Mouse (Mus musculus): ENCODE measurements around the gene Lta.

Lta gene
- long read RNA-seq, experiment 1: 0 reads
- long read RNA-seq, experiment 2: 0 reads

DNA sequence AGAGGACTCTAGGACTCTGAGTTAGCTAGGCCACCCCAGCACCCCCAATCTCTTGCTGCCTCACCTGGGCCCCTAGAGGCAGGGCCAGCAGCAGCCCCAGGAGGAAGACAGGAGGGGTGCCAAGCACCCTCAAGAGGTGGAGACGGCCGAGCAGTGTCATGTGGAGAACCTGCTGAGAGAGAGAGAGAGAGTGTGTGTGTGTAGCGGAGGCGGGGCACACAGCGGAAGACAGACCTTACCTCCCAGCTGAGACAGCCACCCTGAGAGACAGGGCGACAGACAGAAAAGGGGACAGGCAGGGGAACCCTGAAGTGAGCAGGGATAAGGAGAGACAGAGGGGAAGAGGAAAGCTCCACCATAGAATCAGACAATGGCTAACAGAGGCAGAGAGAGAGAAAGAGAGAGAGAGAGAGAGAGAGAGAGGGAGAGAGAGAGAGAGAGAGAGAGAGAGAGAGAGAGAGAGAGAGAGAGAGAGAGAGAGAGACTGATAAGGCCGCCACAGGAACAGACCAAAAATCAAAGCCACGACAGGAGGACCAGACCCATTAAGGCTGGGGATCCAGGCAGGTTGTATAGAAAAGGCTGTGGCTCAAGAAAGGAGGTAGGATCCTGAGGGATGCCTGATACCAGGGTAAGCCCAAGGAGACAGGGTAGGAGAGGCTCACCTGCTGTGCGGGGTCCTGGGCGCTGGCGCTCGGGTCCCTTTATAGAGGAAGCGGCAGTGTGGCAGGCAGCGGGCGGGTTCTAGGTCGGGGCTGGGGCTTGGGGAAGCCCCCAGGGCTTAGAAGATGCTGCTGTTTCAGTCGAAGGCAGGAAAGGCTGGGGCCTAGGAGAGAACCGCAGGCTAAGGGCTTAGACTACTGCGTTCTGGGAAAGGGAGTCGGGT lies at the start of gene Lta:
Gene Lta, minus strand, starts transcription at position 858 of the 886 bp plus-strand sequence.
- intact Hi-C loops (cut with DNase I): no loop called here

DNA sequence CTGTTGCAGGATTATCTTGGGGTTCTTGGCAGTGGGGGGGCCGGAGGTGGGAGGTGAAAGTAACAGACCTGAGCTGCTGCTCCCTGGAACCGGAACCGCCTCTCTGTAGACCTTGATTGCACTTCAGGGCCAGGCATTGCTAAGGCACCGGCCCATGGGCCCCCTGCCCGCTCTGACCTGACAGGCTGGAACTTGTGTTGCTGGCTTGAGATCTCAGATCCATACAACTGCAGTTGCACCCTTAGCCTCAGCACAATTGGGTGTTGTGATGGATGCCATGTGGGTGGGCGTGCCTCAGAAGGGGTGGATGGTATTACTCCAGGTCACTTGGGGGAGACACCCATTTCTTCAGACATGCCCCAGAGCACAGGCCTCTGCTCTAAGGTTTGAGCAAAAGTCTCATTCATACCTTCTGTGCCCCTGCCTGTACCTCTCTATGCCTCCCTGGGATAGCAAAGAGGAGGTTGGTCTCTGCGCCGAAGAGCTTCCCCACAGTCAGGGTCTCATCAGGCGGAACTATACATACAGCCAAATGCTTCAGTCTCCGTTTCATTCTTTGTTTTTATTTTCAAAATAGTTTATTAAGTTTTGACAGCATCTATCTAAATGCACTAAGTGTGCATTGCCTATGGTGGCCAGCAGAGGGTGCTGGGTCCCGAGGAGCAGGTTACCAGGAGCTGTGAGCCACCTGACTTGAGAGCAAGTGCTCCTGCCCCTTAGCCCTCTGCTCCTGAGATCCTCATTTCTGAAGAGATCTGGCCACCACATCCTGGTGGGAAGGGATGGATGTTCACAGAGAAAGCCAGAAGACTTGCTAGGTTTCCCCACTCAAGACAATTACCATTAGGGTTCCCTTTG lies 49.3 kb upstream of the Lta start:
- intact Hi-C loops (cut with DNase I): no loop called here

DNA sequence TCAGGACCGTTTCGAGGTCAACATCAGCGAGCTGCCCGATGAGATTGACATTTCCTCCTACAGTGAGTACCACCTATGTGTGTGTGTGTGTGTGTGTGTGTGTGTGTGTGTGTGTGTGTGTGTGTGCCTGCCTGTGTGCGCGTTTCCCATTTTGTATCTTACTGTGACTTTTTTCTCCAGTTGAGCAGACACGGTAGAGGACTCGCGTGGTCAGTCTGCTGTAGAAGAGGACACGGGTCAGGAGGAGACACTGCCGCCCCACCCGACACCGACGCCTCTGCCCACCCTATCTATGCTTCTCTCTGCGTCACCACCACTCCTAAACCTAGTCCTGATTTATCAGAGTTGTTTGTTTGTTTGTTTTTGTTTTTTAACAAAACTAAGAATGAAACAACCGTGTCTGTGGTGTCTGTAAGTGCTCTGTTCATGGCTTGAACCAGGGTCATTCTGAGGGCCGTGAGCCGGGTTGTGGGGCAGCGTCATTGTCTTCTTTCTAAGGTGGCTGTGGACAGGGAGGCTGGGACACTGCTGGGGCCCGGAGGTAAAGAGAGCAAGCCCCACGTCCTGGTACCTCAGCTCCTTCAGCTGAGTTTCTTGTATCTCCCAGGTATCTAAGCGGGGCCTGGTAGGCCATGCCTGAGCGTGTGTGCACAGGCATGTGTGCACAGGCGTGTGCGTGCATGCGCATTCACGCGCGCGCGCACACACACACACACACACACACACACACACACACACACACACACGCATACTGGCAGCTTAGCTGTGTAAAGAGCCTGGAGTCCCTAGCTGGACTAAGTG lies 48.3 kb upstream of the Lta start:
- intact Hi-C loops (cut with DNase I): no loop called here

DNA sequence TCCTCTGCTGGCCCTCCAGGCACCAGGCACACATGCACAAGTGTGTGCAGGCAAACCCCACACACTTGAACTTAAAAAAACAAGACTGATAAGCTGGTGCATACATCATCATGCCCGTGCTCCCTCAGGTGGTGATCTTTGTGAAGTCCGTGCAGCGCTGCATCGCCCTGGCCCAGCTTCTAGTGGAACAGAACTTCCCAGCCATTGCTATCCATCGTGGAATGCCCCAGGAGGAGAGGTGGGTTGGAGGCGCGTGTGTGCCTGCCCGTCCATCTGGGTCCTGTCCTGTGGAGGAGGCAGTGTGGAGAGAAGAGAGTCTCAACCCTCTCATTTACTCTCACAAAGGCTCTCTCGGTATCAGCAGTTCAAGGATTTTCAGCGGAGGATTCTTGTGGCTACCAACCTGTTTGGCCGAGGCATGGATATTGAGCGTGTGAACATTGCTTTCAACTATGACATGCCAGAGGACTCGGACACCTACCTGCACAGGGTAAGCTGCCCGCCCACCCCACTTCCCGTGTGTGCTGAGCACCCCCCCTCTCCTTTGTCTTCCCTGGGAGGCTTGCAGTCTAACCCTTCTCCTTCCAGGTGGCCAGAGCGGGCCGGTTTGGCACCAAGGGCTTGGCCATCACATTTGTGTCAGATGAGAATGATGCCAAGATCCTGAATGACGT lies 47.6 kb upstream of the Lta start:
- intact Hi-C loops (cut with DNase I): no loop called here

DNA sequence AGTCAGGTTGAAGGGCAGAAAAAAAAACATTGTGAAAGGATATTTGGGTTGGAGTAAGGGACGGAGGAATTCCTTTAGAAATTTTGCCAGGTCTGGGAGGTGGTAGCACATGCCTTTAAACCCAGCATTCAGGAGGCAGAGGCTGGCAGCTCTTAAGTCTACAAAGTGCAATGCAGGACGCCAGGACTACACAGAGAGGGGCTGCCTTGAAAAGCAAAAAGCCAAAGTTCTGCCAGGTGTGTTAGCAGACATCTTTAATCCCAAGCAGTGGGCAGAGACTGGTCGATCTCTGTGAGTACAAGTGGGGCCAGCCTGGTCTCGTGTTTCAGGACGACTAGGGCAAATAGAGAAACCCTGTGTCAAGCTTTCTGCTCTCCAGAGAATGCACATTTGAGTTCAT lies 46.8 kb upstream of the Lta start:
- intact Hi-C loops (cut with DNase I): no loop called here

DNA sequence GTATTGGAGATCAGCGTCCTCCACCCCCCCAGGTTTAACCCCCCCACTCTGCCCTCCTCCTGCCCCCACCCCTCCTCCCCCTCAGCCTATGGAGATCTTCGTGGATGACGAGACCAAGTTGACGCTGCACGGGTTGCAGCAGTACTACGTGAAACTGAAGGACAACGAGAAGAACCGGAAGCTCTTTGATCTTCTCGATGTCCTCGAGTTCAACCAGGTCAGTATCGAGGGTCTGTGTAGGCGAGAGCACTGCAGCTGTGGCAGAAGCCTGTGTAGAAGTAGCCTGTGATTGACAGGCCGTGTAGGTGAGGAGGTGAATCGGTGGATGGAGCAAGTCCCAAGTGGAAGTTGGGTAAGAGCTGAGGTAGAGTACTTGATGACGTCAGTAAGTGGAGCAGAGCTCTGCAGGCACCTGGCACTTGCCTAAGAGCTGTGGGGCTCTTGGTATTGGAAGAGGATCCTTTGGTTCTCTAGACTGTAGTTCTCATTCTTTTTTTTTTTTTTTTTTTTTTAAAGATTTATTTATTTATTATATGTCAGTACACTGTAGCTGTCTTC lies 46.1 kb upstream of the Lta start:
- intact Hi-C loops (cut with DNase I): no loop called here

DNA sequence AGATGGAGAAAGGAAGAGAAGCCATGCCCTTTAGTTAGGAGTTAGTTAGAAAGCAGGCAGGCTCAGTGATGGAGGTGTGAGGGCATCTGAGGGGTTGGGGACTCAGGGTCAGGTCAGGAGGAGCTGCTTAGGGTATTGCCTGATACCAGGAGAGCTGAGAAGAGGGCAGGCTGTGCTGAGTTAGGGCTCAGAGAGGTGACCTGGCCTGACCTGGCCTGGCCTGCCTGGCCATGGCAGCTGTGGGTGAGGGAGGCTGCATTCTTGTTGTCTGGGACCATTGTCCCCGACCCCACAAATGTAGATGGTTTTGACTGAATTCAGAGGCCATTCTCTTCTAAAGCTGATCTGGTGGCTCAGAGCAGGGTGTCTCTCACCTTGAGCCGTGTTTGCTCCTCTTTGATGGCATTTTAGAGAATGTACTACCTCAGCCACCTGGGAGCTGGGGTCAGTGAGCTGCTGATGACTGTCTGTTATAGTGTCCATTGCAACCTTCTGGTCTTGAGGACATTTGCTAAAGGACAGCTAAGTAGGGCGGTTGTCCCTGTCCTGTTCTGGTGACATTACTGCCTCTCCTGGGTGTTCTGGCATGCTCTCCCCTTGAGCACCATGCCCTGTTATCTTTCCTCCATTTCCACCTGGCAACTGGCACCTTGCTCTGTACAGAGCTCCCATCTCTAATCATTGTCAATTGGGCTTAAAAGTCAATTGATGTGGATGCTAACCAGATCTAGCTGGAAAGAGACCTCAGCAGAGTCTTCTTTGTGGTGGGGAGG lies 45.4 kb upstream of the Lta start:
- intact Hi-C loops (cut with DNase I): no loop called here

DNA sequence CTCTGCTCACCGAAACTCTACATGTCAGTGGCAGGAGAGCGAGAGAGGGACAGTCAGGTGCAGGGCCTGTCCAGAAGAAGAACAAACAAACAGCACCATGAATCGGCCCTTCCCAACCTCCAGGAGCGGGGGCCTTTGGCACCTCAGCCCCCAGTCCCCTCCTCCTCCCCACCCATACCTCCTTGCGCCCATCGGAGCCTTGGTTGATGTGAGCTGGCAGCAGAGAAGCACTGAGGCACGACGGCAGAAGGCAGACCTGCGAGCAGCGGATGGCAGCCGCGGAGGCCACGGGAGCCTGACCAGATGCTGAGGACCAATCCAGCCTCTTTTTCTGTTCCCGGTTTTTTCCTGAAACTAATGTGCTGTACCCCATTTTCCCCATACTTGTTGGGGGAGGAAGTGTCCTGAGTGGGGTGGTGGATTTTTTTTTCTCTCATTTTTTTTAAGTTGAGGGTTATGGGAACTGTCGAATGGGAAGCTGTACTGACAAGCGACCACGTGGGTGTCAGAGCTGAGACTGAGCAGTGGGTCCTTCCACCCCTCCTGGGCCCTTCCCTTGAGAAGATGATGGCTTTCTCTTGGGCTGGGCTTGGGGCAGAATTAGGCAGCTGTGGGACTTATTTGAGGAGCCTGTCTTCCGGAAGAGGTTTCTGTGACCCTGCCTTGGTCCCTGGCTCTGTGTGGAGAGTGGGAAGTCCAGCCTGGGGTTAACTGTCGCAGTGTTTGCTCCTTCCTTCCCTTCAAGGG lies 44.5 kb upstream of the Lta start:
- intact Hi-C loops (cut with DNase I): loop anchor here (5.0 kb wide), 1 partner anchor 43 kb away; no protein-coding TSS in a partner anchor

DNA sequence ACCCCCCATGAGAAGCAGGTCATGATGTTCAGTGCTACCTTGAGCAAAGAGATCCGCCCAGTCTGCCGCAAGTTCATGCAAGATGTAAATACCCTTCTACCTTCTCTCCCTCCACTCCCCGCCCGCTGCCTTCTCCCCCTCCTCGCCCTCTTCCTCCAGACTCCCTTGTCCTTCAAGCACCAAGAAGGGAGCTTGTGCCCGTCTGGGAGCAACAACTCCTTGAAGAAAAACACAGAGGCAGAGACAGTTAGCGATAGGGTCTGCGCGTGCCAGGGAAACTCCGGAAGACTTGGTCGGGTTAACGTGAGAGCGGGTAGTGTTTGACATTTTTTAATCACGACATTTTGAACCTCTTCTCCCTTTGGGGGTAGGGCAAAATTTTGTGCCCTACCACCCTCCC lies 43.8 kb upstream of the Lta start:
- intact Hi-C loops (cut with DNase I): loop anchor here (5.0 kb wide), 1 partner anchor 43 kb away; no protein-coding TSS in a partner anchor

DNA sequence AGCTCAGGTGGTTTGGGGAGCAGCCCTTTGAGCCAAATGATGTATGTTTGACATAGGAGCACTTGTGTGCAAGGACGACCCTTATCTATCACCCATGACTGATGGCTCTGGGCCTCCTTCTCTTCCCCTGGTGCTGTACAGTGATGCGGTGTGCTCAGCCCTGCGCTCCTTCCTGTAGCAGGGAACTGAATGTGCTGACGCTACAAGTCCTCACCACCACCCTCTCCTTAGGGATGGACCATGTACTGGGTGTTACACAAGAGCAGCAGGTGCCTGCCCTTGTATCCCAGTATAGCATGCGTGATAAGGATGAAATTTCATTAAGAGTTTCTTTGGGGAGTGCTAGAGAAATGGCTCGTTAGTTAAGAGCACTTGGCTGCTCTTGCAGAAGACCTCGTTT lies 42.0 kb upstream of the Lta start:
- intact Hi-C loops (cut with DNase I): loop anchor here (5.0 kb wide), 1 partner anchor 45 kb away; no protein-coding TSS in a partner anchor

DNA sequence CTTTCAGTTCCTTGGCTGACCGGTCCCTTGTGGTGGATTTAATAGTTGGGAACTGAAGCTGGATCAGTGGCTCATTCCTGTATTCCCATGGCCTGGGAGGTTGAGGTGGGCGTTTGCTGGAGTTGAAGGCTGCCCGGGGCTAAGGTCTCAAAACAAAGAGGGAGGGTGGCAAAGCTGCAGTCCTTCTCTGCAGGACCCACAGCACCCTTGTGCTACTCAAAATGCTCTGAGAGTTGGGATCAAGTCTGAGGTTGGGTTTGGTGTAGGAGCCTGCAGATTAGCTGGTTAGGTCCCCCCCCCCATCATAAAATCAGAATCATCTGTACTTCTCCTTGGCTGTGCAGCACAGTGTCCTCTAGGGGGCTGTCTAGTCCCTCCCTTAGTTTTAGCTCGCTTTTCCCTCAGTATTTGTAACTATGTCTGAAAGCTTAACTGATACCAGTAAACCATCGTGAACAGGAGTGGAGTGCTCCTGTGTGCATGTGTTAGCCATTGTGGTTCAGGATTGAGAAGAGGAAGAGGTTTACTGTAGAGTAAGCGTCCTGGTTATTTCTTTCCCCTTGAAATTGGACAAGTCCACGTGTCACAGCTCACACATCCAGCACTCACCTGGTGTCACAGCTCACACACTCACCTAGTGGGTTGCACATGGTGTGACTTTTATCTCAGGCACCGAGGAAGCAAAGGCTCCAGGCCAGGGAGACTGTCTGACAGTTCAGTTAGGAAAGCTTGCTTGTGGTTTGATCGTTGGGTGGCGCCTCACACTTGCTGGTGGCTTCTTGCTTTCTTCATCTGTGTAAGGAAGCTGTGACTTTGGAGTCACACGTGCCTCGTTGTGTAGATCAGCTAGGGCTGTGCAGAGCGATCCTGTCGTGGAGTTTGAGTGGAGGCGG lies 40.8 kb upstream of the Lta start:
- intact Hi-C loops (cut with DNase I): loop anchor here (5.0 kb wide), 1 partner anchor 46 kb away; no protein-coding TSS in a partner anchor

DNA sequence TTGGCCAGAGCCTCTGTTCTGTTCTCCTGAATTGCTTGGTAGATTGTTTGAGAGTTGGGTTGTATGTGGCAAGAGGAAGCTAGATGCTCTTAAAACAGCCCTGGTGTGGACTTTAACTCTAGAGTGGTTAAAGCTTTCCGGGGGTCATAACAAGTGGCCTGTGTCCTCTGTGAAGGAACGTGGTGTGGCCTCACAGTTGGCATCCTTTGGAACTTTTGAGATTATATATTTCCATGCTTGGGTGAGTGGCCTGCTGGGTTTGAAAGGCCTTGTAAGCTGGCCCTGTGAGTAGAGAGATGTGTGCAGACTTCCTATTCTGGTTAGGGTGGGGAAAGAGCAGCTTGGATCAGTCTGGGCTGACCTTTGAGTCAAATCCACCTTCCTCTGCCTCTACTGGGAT lies 39.8 kb upstream of the Lta start:
- intact Hi-C loops (cut with DNase I): loop anchor here (5.0 kb wide), 1 partner anchor 47 kb away; no protein-coding TSS in a partner anchor

DNA sequence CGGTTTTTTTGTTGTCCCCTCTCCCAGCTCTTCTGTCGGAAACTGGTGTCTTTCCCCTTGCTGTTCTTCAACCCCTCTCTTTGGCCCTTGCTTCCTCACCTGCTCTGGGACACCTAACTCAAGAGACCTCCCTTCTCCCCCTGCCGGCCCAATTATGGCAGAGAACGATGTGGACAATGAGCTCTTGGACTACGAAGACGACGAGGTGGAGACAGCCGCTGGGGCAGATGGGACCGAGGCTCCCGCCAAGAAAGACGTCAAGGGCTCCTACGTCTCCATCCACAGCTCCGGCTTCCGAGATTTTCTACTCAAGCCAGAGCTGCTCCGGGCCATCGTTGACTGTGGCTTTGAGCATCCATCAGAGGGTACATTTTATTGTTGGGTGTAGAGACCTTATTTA lies 37.9 kb upstream of the Lta start:
- intact Hi-C loops (cut with DNase I): no loop called here

DNA sequence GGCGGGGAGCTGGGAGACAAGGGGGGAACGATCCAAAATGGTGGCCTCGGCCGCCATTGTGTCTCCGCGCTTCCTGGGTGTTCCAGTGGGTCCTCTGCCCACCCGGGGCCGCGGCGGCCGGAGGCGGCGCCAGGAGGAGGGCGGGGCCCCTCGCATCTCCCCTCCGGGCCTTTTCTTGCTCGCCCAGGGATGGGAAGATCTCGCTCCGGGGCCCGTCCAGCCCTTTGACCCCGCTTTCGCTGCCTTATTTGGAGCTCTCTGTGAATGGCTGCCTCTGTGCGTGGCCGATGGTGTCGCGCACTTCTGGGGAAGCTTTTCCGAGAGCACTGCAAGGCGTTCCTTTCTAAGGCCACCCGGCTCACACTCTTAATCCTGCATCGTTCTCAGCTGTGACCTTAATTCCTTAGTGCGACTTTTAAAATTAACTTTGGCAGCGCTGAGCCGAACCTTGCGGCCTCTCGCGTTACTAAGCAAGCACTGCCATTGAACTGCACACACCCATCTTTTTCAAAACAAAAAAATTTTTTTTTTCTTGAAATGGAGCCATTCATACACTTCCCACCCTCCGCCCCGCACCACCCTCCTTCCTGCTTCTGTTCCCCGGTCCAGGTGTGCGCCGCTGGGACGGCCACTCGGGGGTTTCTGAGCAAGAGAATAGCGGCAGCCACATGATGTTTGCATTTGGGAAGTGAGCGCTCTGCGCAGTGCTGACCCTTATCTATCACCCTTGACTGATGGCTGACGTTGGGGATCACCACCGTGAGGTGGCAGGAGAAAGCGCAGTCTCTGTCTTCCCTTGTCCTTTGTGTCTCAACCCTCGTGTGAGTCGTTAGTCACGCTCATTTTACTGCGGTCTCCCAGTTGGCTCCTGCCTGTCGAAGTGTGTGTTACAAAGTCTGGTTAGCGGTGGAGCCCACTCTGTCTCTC lies 37.1 kb upstream of the Lta start:
- intact Hi-C loops (cut with DNase I): no loop called here

DNA sequence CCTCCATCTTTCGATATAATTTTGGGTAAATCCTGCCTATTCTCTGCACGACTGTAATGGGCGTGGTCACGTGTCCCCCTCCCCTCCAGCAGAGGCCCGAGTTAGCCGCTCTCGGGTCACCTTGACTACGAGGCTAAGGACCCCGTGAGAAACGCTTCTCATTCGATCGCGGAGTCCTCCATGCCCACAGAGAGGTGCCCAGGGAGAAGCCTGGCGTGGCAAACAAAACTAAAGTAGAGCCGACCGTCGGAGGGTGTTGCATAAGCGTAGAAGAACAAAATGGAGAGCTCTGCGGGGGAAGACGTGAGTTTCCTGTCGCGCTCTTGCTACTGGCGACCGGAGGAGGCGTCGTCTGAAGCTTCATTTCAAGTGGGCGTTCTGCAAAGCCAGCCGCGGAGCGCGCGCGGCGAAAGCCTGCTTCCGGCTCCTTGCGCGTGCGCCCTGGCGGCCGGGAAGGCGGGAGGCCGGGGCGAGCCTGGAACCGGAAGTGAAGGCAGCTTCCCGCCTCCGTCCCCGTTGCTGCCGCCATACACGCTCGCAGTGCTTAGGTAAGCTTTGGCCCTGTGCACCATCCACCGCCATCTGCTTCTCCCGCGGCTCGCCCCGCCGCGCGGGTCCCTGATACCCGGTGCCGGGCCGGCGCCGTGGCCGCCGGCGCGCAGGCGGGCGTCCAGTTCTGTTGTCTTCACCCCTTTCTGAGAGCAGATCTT lies 36.3 kb upstream of the Lta start, which contains the start of gene Ddx39b:
Gene Ddx39b, plus strand, starts transcription at position 442 of the 710 bp plus-strand sequence.
- intact Hi-C loops (cut with DNase I): no loop called here
